Mouse (Mus musculus) gastrocnemius, adult 2 months (tissue): Measurements from ENCODE around the gene Setd5. TPM values are rescaled to one million over a fixed set of nuclear protein-coding genes. Genes with fewer than 3 reads are reported as not detected.
A peak's percentile ranks its signal among the peaks of the same experiment; 100 is the strongest.

Source experiments
- DNase-seq: peaks from one replicate; pipeline ENCODE4 v3.0.0; 2022
- H3K27ac ChIP-seq: fragments of 200-600 bp; 2 replicates; pipeline ENCODE4 v1.8.1; 2022; ENCODE audit warnings: mild to moderate bottlenecking
- H3K4me3 ChIP-seq: fragments of 200-600 bp; 2 replicates; pipeline ENCODE4 v1.8.1; 2022; ENCODE audit warnings: mild to moderate bottlenecking, moderate library complexity
- CTCF ChIP-seq: fragments of 200-600 bp; IDR thresholded peaks from 2 replicates; pipeline ENCODE4 v1.8.1; 2022; ENCODE audit warnings: antibody characterized with exemption, mild to moderate bottlenecking, moderate library complexity
- intact Hi-C: fragments of 180-260 bp; cut with DNase I; formaldehyde crosslinking; loops from one replicate; pipeline ENCODE4 v1.15.1; 2025
- total RNA-seq, 2 experiments: library from RNA; stranded (reverse); gene quantifications; 2 replicates each; pipeline ENCODE4 v1.2.3; 2021

The Setd5 gene
- total RNA-seq, 2 experiments from 2014 or later: 28.4 to 29.3 TPM

- Histone ChIP-seq H3K4me3 (no peak overlapping the region), H3K27ac (no peak overlapping the region)
- no peak for DNase-seq
- intact Hi-C loops: no loop called here
- no peak for TF ChIP-seq CTCF
These were observed 107.0 kb downstream of the Setd5 start for GRCm38 (mm10) chr6:113184163-113184562.

GRCm38 (mm10) chr6:113184866-113185525 is 107.8 kb downstream of the Setd5 start:
- Histone ChIP-seq H3K4me3 (no peak overlapping the region), H3K27ac (no peak overlapping the region)
- no peak for DNase-seq
- intact Hi-C loops: no loop called here
- TF ChIP-seq CTCF: no peak

GRCm38 (mm10) chr6:113193765-113194460 is 116.7 kb downstream of the Setd5 start:
- no peak overlapping the region for H3K27ac ChIP-seq
- no peak for TF ChIP-seq CTCF
- peak; percentile 32 for DNase-seq
- peak overlapping the region; percentile 75 for H3K4me3 ChIP-seq
- intact Hi-C loops: no loop called here

GRCm38 (mm10) chr6:113194517-113194840 is 117.3 kb downstream of the Setd5 start:
- TF ChIP-seq CTCF: no peak
- no peak for DNase-seq
- intact Hi-C loops: no loop called here
- Histone ChIP-seq H3K27ac (no peak overlapping the region), H3K4me3 (peak overlapping the region; percentile 75)

GRCm38 (mm10) chr6:113194841-113195595 is 117.9 kb downstream of the Setd5 start, which contains the start of gene Lhfpl4:
Gene Lhfpl4 (minus strand): TSS chr6:113195384.
- Histone ChIP-seq H3K4me3 (peak within 1 kb of the TSS; percentile 75), H3K27ac (no peak within 1 kb of the TSS)
- no peak for DNase-seq
- intact Hi-C loops: no loop called here
- TF ChIP-seq CTCF: no peak

GRCm38 (mm10) chr6:113195596-113195992 is 118.4 kb downstream of the Setd5 start:
- Histone ChIP-seq H3K4me3 (peak overlapping the region; percentile 75), H3K27ac (no peak overlapping the region)
- intact Hi-C loops: no loop called here
- TF ChIP-seq CTCF: no peak
- no peak for DNase-seq

Other genes with a start within 250 kb of the Setd5 start
- 1 to 10 TPM in 1 of 2 experiments, under 1 TPM in 1; 0.51 to 2.0 TPM for gene Srgap3, start 130.1 kb upstream of the Setd5 start, total RNA-seq
- gene Thumpd3, start 31.1 kb upstream of the Setd5 start, total RNA-seq: 10 to 100 TPM; 13.7 to 14.5 TPM
- under 1 TPM; 0.39 to 0.54 TPM for gene Lhfpl4, start 118.0 kb downstream of the Setd5 start, total RNA-seq
- 10 to 100 TPM; 14.9 to 16.0 TPM for gene Mtmr14, start 160.5 kb downstream of the Setd5 start, total RNA-seq
- gene Cpne9, start 204.9 kb downstream of the Setd5 start, total RNA-seq: not detected
- gene Brpf1, start 229.8 kb downstream of the Setd5 start, total RNA-seq: 10 to 100 TPM; 10.2 to 10.3 TPM
- gene Ogg1, start 249.6 kb downstream of the Setd5 start, total RNA-seq: 1 to 10 TPM; 3.9 to 5.2 TPM